Mouse (Mus musculus): ENCODE measurements around the gene Dmpk. TPM values are rescaled to one million over a fixed set of nuclear protein-coding genes. Genes with fewer than 3 reads are reported as not detected.

Gene Dmpk
- polyA plus RNA-seq (2014; fragmentation: Illumina TruSeq; extraction: RNeasy Lipid Tissue Mini Kit (QIAGEN cat#74804); ENCODE audit: insufficient read depth, low read depth, low replicate concordance), result 30.8 TPM

DNA sequence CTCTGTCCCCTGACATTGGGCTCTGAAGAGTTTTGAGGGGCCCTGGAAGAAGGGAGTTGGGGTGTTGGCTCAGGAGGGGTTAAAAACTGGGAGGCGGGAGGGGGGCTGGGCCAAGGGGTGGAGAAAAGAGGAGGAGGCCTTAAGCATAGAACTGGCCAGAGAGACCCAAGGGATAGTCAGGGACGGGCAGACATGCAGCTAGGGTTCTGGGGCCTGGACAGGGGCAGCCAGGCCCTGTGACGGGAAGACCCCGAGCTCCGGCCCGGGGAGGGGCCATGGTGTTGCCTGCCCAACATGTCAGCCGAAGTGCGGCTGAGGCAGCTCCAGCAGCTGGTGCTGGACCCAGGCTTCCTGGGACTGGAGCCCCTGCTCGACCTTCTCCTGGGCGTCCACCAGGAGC is at the start of gene Dmpk:
Dmpk (plus strand) TSS at position 149 of the 400 bp plus-strand sequence.

DNA sequence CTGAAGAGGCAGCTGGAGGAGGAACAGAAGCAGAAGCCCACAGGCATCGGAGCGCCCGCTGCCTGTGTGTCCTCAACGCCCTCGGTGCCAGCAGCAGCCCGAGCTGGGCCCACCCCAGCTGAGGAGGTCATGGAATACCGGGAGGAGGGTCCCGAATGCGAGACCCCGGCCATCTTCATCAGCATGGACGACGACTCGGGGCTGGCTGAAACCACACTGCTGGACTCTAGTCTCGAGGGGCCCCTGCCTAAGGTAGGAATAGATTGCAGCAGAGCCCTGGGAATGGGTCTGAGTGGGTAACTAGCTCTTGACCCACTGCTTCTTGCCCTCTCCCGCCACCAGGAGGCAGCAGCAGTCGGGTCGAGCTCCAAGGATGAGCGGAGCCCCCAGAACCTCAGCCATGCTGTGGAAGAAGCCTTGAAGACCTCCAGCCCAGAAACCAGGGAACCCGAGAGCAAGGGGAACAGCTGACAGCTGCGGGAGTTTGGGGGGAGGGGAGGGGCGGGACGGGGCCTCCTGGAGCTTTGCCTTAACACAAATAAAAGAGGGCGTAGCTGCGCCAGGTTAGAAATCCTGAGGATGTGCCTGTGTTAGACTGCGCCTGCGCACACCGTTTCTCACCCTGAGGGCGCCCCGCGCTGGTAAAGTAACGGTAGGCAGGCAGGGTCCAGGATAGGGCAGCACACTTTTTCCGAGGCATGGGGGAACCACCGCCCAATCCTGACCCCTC is 29.4 kb upstream of the Dmpk start, which contains the start of gene Rsph6a:
Rsph6a (plus strand) TSS at position 644 of the 730 bp plus-strand sequence.

GRCm38 (mm10) chr7:19075723-19076585 is 7.7 kb upstream of the Dmpk start, which contains the start of gene Dmwd:
TSS of gene Dmwd (plus strand) at chr7:19076227.

DNA sequence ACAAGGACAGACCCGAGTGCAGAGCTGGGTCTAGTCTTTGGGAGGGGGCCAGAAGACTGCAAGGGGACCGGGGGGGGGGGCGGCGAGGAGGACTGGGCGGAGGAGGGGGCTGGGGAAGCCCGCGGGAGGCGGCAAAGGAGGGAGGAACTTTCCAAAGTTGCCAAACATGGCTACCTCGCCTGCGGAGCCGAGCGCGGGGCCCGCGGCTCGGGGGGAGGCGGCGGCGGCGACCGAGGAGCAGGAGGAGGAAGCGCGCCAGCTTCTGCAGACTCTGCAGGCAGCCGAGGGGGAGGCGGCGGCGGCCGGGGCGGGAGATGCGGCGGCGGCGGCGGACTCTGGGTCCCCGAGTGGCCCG is 10.8 kb downstream of the Dmpk start, which contains the start of gene Six5:
Six5 (plus strand) TSS at position 124 of the 355 bp plus-strand sequence.

GRCm38 (mm10) chr7:19118028-19118771 is 34.6 kb downstream of the Dmpk start, which contains the start of gene Gm4969:
TSS of gene Gm4969 (minus strand) at chr7:19118368.

DNA sequence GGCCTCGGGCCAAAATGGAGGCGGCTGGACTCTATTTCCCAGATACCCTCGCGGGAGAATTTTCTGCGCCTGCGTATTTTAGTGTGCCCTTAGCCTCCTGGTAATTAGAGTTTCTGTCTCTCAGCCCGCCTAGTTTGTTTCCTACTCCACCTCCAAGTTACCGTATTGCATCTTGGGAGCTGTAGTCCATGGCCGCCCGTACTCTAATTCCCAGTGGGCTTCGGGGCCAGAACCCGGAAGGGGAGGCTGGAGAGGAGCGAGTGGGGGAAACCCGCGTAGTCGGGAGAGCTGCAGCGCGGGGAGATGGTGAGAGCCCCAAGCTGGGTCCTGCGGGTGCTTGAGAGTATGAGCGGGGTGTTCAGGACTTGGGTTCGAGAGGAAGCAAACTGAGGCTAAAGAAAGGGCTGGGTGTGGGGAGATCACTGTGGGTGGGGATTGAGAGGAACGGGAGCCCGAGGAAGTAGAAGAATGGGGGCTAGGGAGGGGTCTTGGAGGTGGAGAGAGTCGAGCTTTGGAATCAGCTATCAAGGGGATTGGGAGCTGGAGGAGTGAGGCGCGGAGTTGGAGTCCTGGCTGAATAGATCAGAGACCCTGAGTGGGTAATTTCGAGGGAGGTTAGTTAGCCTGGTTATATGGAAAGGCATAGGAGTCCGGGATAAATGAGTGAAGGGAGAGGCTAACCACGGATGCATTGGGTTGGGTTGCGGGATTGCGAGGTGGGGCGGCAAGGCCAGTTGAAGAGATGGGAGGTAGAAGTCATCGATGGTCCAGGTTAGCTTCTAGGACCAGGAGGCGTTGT is 36.2 kb downstream of the Dmpk start, which contains the start of gene Fbxo46:
Fbxo46 (plus strand) TSS at position 229 of the 799 bp plus-strand sequence.

Other genes with a start within 250 kb of the Dmpk start
- gene Mill2, start 243.9 kb upstream of the Dmpk start, polyA plus RNA-seq (2014; fragmentation: Illumina TruSeq; extraction: RNeasy Lipid Tissue Mini Kit (QIAGEN cat#74804); ENCODE audit: insufficient read depth, low read depth, low replicate concordance), result 19.7 TPM
- 36.8 TPM for gene Pglyrp1, start 212.5 kb upstream of the Dmpk start, polyA plus RNA-seq (2014; fragmentation: Illumina TruSeq; extraction: RNeasy Lipid Tissue Mini Kit (QIAGEN cat#74804); ENCODE audit: insufficient read depth, low read depth, low replicate concordance)
- gene Ccdc61, start 173.4 kb upstream of the Dmpk start, polyA plus RNA-seq (2014; fragmentation: Illumina TruSeq; extraction: RNeasy Lipid Tissue Mini Kit (QIAGEN cat#74804); ENCODE audit: insufficient read depth, low read depth, low replicate concordance), result 11.3 TPM
- gene Nova2, start 158.0 kb upstream of the Dmpk start, polyA plus RNA-seq (2014; fragmentation: Illumina TruSeq; extraction: RNeasy Lipid Tissue Mini Kit (QIAGEN cat#74804); ENCODE audit: insufficient read depth, low read depth, low replicate concordance), result 2.6 TPM
- not detected for gene Nanos2, start 96.4 kb upstream of the Dmpk start, polyA plus RNA-seq (2014; fragmentation: Illumina TruSeq; extraction: RNeasy Lipid Tissue Mini Kit (QIAGEN cat#74804); ENCODE audit: insufficient read depth, low read depth, low replicate concordance)
- 2.8 TPM for gene Mypop, start 92.6 kb upstream of the Dmpk start, polyA plus RNA-seq (2014; fragmentation: Illumina TruSeq; extraction: RNeasy Lipid Tissue Mini Kit (QIAGEN cat#74804); ENCODE audit: insufficient read depth, low read depth, low replicate concordance)
- 19.2 TPM for gene Irf2bp1, start 79.8 kb upstream of the Dmpk start, polyA plus RNA-seq (2014; fragmentation: Illumina TruSeq; extraction: RNeasy Lipid Tissue Mini Kit (QIAGEN cat#74804); ENCODE audit: insufficient read depth, low read depth, low replicate concordance)
- gene Foxa3, start 60.3 kb upstream of the Dmpk start, polyA plus RNA-seq (2014; fragmentation: Illumina TruSeq; extraction: RNeasy Lipid Tissue Mini Kit (QIAGEN cat#74804); ENCODE audit: insufficient read depth, low read depth, low replicate concordance), result 0.19 TPM
- 35.7 TPM for gene Sympk, start 59.5 kb upstream of the Dmpk start, polyA plus RNA-seq (2014; fragmentation: Illumina TruSeq; extraction: RNeasy Lipid Tissue Mini Kit (QIAGEN cat#74804); ENCODE audit: insufficient read depth, low read depth, low replicate concordance)
- gene Rsph6a, start 29.2 kb upstream of the Dmpk start, polyA plus RNA-seq (2014; fragmentation: Illumina TruSeq; extraction: RNeasy Lipid Tissue Mini Kit (QIAGEN cat#74804); ENCODE audit: insufficient read depth, low read depth, low replicate concordance), result not detected
- gene Dmwd, start 7.6 kb upstream of the Dmpk start, polyA plus RNA-seq (2014; fragmentation: Illumina TruSeq; extraction: RNeasy Lipid Tissue Mini Kit (QIAGEN cat#74804); ENCODE audit: insufficient read depth, low read depth, low replicate concordance), result 27.0 TPM
- gene Six5, start 10.7 kb downstream of the Dmpk start, polyA plus RNA-seq (2014; fragmentation: Illumina TruSeq; extraction: RNeasy Lipid Tissue Mini Kit (QIAGEN cat#74804); ENCODE audit: insufficient read depth, low read depth, low replicate concordance), result 6.2 TPM
- gene Gm4969, start 34.5 kb downstream of the Dmpk start, polyA plus RNA-seq (2014; fragmentation: Illumina TruSeq; extraction: RNeasy Lipid Tissue Mini Kit (QIAGEN cat#74804); ENCODE audit: insufficient read depth, low read depth, low replicate concordance), result not detected
- gene Fbxo46, start 36.0 kb downstream of the Dmpk start, polyA plus RNA-seq (2014; fragmentation: Illumina TruSeq; extraction: RNeasy Lipid Tissue Mini Kit (QIAGEN cat#74804); ENCODE audit: insufficient read depth, low read depth, low replicate concordance), result 5.1 TPM
- 6.5 TPM for gene Qpctl, start 65.4 kb downstream of the Dmpk start, polyA plus RNA-seq (2014; fragmentation: Illumina TruSeq; extraction: RNeasy Lipid Tissue Mini Kit (QIAGEN cat#74804); ENCODE audit: insufficient read depth, low read depth, low replicate concordance)
- gene Snrpd2, start 65.9 kb downstream of the Dmpk start, polyA plus RNA-seq (2014; fragmentation: Illumina TruSeq; extraction: RNeasy Lipid Tissue Mini Kit (QIAGEN cat#74804); ENCODE audit: insufficient read depth, low read depth, low replicate concordance), result 65.6 TPM
- gene Gipr, start 82.3 kb downstream of the Dmpk start, polyA plus RNA-seq (2014; fragmentation: Illumina TruSeq; extraction: RNeasy Lipid Tissue Mini Kit (QIAGEN cat#74804); ENCODE audit: insufficient read depth, low read depth, low replicate concordance), result 0.12 TPM
- gene Eml2, start 92.6 kb downstream of the Dmpk start, polyA plus RNA-seq (2014; fragmentation: Illumina TruSeq; extraction: RNeasy Lipid Tissue Mini Kit (QIAGEN cat#74804); ENCODE audit: insufficient read depth, low read depth, low replicate concordance), result 40.3 TPM
- gene Gpr4, start 128.7 kb downstream of the Dmpk start, polyA plus RNA-seq (2014; fragmentation: Illumina TruSeq; extraction: RNeasy Lipid Tissue Mini Kit (QIAGEN cat#74804); ENCODE audit: insufficient read depth, low read depth, low replicate concordance), result 4.3 TPM
- gene Opa3, start 144.5 kb downstream of the Dmpk start, polyA plus RNA-seq (2014; fragmentation: Illumina TruSeq; extraction: RNeasy Lipid Tissue Mini Kit (QIAGEN cat#74804); ENCODE audit: insufficient read depth, low read depth, low replicate concordance), result 14.0 TPM
- gene Vasp, start 188.0 kb downstream of the Dmpk start, polyA plus RNA-seq (2014; fragmentation: Illumina TruSeq; extraction: RNeasy Lipid Tissue Mini Kit (QIAGEN cat#74804); ENCODE audit: insufficient read depth, low read depth, low replicate concordance), result 88.6 TPM
- gene Ppm1n, start 196.2 kb downstream of the Dmpk start, polyA plus RNA-seq (2014; fragmentation: Illumina TruSeq; extraction: RNeasy Lipid Tissue Mini Kit (QIAGEN cat#74804); ENCODE audit: insufficient read depth, low read depth, low replicate concordance), result not detected
- 22.9 TPM for gene Rtn2, start 198.8 kb downstream of the Dmpk start, polyA plus RNA-seq (2014; fragmentation: Illumina TruSeq; extraction: RNeasy Lipid Tissue Mini Kit (QIAGEN cat#74804); ENCODE audit: insufficient read depth, low read depth, low replicate concordance)
- gene Fosb, start 226.2 kb downstream of the Dmpk start, polyA plus RNA-seq (2014; fragmentation: Illumina TruSeq; extraction: RNeasy Lipid Tissue Mini Kit (QIAGEN cat#74804); ENCODE audit: insufficient read depth, low read depth, low replicate concordance), result 1.3 TPM